Mouse (Mus musculus): ENCODE measurements at regions not wholly inside any gene's neighbourhood (a gene's known extent, or its start where the extent isn't known, plus 50 kb on each side); places are given as distances from the start of the nearest gene placed in this dataset.
A peak's percentile ranks its signal among the peaks of the same experiment; 100 is the strongest.

DNA sequence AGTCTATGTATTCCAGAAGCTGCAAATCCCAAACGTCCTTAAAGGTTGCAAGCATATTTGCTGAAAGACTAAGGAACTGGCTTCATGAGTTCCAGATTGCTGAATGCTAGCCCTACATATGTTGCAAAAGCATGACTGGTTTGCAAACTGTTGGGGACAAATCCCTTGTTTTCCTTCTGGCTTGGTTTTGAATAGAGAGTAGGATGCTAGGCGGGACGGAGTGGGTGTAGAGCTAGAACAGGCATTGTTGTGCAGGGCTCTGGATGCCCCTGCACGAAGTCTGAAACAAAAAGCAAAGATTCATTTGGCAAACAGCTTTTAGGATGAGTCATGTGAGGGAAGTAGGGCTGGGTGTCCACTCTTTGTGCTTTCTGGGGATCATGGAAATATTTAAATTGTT, 500.9 kb upstream of the Cnksr2 start:
- DNase-seq (ENCODE audit: low spot score in 2 of 2), result no peak

GRCm38 (mm10) chrX:158577856-158578255, 534.8 kb upstream of the Cnksr2 start:
- no peak for DNase-seq (ENCODE audit: low spot score in 2 of 2)

DNA sequence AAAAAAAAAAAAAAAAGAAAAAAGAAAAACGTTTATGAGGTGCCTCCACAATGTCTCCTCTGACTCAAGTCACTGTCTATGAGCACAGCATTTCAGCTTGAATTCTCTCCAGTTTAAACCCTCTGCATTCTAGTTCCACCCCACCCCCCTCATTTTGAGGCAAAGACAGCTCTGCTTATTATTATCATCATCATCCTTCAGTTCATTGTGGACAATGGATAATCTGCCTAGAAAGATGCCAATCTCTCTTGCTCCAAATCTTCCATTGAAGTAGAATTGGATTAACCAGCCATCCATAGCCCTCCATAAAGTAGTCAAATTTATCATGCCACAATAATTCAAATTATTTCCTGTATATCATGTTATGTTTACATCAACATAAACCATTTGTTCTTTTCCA, 570.0 kb upstream of the Cnksr2 start:
- no peak for DNase-seq (ENCODE audit: low spot score in 2 of 2)

DNA sequence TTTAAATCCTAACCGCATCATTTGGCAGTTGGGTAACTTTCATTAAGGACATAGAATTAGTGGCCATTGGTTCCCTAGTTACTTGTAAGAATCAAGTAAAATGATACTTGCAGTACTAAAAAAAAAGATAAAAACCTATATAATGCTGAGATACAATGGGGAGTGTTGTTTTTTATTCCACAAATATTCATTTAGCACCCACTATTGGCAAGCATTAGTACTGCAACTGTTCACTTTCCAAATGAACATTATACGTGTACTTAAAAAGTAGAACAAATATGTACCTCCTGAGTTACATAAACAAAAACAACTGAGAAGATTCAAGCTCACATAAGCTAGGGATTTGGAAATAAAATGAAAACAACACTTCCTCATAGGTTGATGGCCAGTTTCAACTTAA, 570.5 kb upstream of the Cnksr2 start:
- no peak for DNase-seq (ENCODE audit: low spot score in 2 of 2)

DNA sequence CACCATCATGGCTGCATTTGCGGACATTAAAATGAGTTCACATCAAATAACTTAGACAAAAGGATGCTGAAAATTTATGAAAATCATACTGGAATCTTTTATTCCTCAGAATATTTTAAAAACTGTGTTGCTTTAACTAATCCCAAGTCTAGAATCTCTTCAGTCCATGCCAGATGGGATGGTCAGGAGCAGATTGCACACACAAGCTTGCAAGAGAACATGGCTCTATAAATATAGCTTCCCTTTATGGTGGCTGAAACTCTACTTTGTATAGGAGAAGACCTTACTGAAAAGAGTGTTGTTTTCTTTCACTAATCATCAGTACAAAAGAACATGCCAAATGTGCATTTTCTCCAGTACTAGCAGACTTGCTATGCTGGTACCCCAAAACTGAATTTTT, 570.9 kb upstream of the Cnksr2 start:
- peak; percentile 6 to 8 for DNase-seq (ENCODE audit: low spot score in 2 of 2)

GRCm38 (mm10) chrX:158614452-158614851, 571.4 kb upstream of the Cnksr2 start:
- no peak for DNase-seq (ENCODE audit: low spot score in 2 of 2)

DNA sequence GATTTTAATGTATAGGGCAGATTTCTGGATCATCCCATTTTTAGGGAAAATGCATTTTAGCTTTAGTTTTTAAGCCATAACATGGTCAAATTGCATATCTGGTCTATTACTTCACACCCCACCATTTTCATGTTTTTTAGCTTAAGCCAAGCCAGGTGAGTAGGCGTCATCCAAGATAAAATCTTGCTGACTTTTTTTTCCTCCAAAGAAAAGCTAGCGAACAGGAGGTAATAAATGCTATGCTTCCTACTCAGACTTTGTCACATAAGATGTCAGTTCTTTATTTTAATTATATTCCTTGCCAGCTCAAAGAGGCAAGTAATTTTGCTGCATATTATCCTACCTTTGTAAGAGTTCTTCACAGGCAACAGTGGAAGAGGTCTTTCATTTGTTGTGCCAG, 572.0 kb upstream of the Cnksr2 start:
- DNase-seq (ENCODE audit: low spot score in 2 of 2), result no peak

GRCm38 (mm10) chrX:158627390-158627789, 582.7 kb upstream of the Rps6ka3 start:
- DNase-seq (ENCODE audit: low spot score in 2 of 2), result no peak

DNA sequence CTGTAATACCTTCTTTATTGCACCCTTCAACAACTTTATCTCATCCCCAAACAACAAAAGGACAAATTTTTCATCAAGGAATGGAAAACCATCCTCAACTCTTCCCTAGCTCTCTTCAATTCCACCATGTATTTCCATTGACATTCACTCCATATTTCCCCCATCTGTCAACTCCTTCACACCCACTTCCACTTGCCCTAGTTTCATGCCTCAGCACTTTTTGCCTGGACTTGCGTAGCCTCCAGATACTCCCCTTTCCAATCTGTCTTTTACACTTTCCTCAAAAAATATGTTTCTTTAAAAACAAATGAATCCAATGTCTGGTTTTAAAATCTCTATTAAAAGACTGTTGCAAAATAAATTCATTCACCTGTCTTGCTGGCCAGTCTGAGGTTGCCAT, 577.7 kb upstream of the Rps6ka3 start:
- no peak for DNase-seq (ENCODE audit: low spot score in 2 of 2)

- no peak for DNase-seq (ENCODE audit: low spot score in 2 of 2)
Observed at GRCm38 (mm10) chrX:158652226-158652625, 557.9 kb upstream of the Rps6ka3 start.

GRCm38 (mm10) chrX:158656188-158656587, 553.9 kb upstream of the Rps6ka3 start:
- no peak for DNase-seq (ENCODE audit: low spot score in 2 of 2)

DNA sequence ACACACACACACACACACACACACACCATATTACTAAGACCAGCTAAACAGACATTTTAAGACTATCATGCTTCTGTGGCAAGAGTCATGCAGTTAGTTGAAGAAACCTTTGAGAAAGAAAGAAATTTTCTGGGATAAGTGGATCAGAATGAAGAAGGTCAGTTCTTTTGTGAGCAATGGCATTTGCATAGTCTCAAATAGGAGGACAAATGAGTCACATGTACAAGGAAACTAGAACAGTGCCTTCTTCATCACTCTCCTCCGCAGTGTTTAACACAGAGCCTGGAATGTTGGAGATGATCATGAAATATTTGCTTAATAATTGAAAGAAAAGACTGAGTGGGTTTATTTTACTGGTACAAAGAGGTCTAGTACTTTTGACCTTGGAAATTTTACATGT, 515.9 kb upstream of the Rps6ka3 start:
- no peak for DNase-seq (ENCODE audit: low spot score in 2 of 2)

DNA sequence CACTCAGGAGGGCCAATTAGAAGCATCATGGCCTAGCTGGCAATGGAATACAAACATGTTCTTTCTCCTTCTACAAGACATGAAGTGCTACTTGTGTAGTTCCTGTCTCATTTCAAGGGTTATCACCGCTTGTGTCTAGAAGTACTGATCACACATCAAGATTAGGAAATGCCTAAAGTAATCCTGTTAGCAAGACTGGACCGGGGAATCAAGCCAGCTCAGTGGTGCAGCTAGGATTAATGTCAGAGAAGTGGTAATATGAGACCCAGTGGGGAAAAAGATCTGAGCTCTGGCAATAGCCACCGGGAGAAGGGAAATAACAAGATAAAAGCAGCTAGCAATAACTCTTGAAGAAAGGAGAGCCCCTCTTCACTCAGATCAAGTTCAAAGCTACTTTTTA, 506.7 kb upstream of the Rps6ka3 start:
- DNase-seq (ENCODE audit: low spot score in 2 of 2), result no peak

DNA sequence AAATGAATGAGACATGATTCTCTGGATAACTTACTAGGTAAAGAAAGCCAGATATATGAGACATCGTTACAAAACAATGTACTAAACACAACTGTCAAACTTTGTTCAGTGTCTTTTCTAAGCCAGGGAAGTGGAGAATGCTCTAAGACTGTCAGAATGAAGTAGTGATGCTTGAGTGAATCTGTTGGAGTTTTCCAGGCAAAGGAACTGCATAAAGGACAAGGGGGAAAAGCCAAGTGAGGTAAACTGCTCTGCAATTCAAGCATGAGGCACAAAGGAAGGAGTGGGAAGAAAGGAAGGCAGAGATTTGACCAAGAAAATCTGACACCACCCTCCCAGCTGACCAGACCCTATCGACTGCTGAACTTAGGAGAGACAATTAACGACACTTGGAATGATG, 500.3 kb upstream of the Rps6ka3 start:
- no peak for DNase-seq (ENCODE audit: low spot score in 2 of 2)

GRCm38 (mm10) chrX:158744738-158745137, 465.4 kb upstream of the Rps6ka3 start:
- DNase-seq (ENCODE audit: low spot score in 2 of 2), result peak in 1 of 2 experiments; percentile 6

DNA sequence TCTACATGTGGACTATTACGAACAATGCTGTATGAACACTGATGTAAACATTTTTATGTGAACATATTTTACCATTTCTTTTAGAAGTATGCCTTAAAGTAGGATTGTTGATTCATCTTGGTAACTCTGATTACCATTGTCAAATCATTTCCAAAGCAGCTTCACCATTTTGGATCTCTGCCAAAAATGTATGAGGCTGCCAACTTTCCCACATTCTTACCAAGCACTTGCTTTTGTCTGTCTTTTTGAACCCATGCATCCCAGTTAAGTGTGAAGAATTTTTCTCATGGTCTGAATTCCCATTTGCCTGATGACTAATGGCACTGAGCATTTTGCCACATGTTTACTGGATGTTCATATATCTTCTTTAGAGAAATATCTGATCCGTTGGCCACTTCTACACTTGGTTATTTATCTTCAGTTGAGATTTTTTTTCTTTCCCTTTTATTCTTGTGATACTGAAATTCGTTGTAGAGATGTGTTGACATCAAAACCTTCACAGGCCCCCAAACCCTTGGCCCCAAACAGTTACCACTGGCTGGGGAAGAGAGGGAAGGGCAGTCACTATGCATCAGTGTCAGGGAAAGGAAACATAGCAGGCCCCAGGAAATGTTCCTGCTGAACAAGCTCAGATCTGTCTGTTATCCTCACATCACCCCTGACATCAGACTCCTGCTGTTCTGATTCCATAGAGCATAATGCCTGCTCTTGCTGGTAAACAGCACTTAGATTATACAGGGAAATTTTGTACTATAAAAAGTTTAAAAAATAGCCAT, 464.2 kb upstream of the Rps6ka3 start:
- no peak for DNase-seq (ENCODE audit: low spot score in 2 of 2)
